Mouse (Mus musculus): ENCODE results near the gene Spg20.

Spg20 gene

DNA sequence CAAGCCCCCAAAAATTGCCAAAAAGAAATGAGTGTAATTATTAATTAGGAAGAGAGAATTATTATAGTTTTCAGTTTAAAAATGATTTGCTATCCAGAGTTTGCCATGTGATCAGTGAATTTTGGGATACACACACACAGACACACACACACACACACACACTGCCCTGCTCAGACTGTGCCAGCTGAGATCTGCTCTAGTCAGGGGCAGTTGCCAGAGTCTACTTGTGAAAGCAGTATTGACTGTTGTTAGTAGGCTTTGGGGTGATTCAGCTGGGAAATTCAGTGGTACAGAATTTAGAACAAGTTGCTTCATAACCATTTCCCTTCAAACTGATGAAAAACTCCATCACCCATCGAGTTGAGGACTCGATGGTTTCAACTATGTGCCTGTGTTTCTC, 35.2 kb downstream of the Spg20 start:
- DNase-seq (ENCODE audit: low read depth, low spot score): no peak

DNA sequence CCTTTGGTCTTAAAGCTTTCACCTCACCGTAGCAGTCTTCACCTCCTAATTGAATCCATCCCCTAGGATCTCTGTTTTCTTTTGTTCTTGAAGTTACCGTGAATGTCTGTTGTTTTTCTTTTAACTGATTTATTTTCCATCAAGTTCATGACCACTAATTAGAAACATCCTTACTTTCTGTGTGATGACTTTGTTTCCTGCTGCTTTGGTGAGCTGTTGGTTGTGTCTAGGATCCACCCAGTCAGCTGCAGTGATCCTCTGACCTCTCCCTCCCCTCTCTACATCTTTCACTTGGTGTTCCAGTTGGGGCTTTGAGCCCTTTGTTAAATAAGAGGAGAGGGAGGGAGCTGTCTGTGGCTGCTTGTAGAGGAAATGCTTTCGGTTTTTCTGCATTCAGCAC, 36.2 kb downstream of the Spg20 start:
- DNase-seq (ENCODE audit: low read depth, low spot score): no peak

DNA sequence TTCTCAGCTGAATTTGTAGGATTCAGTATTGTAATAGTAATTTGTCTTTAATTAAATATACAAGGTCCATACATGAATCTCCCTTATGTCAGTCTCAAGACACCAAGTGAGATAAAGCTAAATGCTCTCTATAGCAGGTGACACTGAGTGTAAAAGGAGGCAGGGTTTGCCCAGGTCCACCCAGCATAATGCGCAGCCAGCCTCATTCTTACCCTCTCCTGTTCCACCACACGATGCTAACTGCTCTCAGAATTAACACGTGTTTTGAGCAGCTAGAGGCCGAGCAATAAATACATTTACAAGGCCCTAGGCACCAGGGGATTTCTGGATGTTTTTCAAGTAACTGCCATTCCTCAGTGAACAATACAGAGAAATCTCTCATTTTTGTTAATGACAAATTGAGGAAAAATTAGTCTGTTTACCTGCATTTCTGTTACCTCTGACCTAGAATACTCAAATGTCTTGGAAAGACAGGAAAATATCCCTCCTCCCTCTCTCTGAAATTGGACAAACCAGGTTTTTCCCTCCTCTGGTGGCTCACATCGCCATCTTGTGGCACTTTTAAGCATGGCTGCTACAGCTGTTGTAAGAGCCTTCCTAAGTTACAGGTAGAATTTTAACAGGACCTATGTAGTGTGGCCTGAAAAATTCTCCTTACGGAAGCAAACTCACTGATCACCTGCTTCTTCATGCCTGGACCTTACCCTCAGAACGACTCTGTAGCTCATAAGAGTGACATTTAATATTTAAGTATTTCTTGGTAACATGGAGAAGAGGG, 39.9 kb downstream of the Spg20 start:
- DNase-seq (ENCODE audit: low read depth, low spot score): no peak

DNA sequence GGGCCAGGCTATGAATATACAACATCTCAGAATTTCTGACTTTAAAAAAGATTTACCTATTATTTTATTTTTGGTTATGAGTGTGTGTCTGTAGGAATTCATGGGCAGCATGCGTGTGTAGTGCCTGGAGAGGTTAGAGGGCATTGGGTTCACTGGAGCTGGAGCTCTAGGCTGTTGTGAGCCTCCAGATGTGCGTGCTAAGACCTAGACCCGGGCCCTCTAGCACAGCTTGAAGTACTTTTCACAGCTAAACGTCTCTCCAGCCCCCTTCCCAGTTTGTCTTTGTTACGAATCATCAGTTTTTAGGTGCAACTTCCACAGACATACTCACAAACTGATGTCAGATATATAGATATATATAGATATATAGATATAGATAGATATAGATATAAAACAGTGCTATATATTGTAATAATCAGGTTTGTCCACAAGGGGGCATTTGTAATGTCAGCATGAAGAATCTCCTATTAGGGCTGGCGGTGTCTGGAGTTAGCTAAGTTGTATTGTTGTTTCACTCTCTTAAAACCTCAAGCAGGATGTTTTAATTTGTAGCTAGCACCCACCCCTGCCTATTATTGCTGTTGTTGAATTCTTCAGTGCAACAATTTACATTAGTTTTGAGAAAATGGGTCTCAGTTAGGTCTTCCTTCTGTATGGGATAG, 40.9 kb downstream of the Spg20 start:
- peak; percentile 1 for DNase-seq (ENCODE audit: low read depth, low spot score)

DNA sequence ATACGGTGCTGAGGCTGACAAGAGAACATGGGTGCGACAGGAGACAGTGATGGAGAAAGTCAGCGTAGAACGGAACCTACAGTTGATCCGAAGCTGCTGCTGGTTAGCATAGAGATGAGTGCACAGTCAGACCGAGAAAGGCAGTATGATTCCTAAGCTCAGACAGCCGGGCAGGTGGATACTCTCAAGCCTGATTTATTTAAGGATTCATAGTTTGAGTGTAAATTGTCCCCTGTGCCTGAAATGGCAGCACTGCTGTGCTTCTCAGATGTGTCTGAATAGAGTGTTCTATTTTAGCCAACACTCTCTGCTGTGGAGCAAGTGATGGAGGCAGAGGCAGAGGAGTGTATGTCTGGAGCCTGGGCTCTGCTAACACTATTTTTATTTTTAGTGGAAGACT, 42.3 kb downstream of the Spg20 start:
- no peak for DNase-seq (ENCODE audit: low read depth, low spot score)

DNA sequence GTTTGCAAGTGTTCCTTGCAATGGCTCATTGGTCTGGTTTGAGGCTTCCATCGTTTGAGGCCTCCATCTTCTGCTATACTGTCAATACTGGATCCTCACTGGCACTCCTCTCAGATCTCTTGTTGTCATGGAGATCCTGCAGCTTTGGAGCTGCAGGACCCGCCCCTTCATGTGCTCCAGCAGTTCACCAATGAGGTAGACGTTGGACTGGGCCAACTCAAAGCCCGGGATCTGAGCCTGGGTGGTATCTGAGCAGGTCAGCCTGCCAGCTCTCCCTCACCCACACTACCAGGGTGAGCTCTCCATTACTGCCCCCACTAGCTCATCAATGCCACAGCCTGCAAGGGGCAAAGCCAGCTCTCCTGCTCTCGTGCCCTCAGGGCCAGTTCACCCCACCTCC, 45.5 kb downstream of the Spg20 start:
- DNase-seq (ENCODE audit: low read depth, low spot score): no peak

DNA sequence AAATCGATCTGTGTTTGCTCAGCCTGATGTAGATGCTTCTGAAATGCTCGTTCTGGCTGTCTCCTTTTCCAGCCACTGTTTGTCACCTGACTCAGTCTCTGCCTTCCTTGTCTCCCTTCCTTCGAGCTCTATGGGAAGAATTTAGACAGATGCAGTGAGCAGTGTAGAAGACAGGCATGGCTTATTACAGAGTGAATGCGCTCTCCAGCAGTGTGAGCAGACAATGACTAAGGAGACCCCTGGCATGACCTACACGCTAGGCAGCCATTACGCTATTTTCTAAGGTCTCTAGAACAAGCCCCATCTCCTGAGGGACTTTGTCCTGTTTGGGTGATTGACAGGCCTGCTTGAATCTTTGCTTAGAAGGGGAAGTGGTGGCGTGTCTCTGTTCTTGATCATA, 49.2 kb downstream of the Spg20 start:
- DNase-seq (ENCODE audit: low read depth, low spot score): no peak

DNA sequence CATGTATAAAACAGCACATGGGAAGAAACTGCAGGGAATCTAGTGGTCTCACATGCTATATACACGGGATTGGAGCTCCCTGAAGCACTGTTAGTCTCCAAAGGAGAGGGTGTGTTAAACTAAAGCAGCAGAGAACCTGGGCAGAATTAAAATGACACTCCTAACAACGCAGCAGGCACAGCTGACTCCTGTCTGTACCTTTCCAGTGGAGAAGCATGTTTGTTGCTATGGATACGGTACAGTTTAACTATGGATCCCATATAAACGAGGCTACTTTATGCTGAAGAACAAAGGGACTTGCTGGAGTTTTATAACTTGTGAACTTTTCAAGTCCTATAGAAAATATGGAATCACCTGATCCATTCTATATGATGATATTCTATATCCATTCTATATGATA, 51.6 kb downstream of the Spg20 start:
- no peak for DNase-seq (ENCODE audit: low read depth, low spot score)

DNA sequence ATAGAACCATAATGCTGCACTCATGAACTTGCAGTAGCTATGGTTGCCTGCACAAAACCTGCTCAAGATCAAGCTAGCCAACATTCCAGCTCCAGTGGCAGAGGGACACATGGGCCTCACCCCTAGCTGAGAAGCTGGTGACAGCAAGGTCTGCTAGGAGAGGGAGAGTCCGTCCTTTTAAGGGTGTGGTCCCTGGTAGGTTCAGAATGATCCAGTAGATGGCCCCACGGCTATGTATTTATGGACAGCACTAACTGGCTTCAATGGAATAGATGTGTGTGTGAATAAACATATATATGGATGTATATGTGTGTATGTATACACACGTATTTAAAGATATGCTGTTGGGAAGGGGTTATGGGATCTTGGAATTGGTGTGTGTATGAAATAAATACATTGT, 60.6 kb downstream of the Spg20 start:
- DNase-seq (ENCODE audit: low read depth, low spot score): no peak

DNA sequence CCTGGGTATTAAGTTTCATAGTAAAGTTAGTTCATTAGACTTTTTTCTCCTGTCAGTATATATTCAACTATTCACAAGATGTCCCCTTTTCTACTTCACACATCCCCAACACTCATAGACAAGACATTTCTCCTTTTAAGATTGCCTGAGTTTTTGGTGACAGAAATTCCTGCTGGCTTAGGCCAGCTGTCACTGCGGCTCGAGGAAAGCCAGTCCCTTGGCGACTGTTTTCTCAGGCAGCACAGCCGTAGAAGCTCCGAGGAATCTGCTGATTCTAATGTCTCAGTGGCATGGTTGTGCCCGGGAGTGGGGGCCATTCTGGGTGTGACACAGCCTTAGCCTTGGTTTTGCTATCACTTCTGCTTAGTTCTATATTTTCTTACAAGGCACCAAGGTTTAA, 65.4 kb downstream of the Spg20 start:
- DNase-seq (ENCODE audit: low read depth, low spot score): no peak

DNA sequence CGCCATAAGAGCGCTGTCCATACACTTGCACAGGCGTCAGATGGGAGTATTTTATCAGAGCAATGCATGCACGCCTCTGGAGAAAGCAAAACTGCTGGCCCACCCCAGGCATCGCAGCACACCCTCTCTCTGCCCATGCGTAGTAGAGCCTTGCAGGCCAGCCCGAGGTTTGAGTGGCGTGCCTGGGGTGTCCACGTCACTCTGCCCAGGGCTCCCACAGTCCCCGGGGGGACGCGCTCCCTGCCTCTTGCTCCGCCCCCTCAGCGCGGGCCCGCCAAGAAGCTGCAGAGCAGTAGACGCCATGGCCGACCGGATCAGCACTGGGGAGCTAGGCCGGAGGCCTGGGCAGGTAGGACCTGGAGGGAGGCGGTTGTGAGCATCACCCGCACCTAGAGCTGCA, 69.9 kb downstream of the Spg20 start, which contains the start of gene Sohlh2:
Gene Sohlh2 (plus strand): TSS at position 263 of the 400 bp plus-strand sequence.
- DNase-seq (ENCODE audit: low read depth, low spot score): no peak
